Mouse (Mus musculus) embryonic facial prominence, embryonic 11.5 days (tissue): Measurements from ENCODE around the gene Cnr2. TPM values are rescaled to one million over a fixed set of nuclear protein-coding genes. Genes with fewer than 3 reads are reported as not detected.

ENCODE experiments used
- ATAC-seq: fragments of 200-750 bp; cut with Nextera tagmentation; replicated peaks from 2 replicates; pipeline ENCODE4 v1.8.0; 2017; ENCODE audit warnings: low read depth; ENCODE audit not compliant: insufficient number of reproducible peaks, low FRiP score, low TSS enrichment
- DNase-seq: peaks from one replicate; pipeline ENCODE4 v3.0.0-alpha.2; 2015; ENCODE audit warnings: low spot score
- H3K27ac ChIP-seq: fragments of 300-500 bp; sonication (generic); replicated peaks from 2 replicates; pipeline ENCODE4 v1.5.1; 2014; ENCODE audit warnings: mild to moderate bottlenecking, low read depth, low read length, control low read depth
- H3K27me3 ChIP-seq: fragments of 300-500 bp; sonication (generic); 2 replicates; pipeline ENCODE4 v1.6.1; 2014; ENCODE audit warnings: mild to moderate bottlenecking, low read length, moderate library complexity, mixed read lengths; ENCODE audit not compliant: control insufficient read depth, insufficient read depth
- H3K36me3 ChIP-seq: fragments of 300-500 bp; sonication (generic); replicated peaks from 2 replicates; pipeline ENCODE4 v1.6.1; 2014; ENCODE audit warnings: low read depth, mild to moderate bottlenecking, low read length, moderate library complexity, mixed read lengths; ENCODE audit not compliant: control insufficient read depth, insufficient read depth
- H3K4me1 ChIP-seq: fragments of 300-500 bp; sonication (generic); 2 replicates; pipeline ENCODE4 v1.6.1; 2014; ENCODE audit warnings: low read length, mixed read lengths; ENCODE audit not compliant: control insufficient read depth, insufficient read depth
- H3K4me2 ChIP-seq: fragments of 300-500 bp; sonication (generic); 2 replicates; pipeline ENCODE4 v1.6.1; 2014; ENCODE audit warnings: low read depth, mild to moderate bottlenecking, control low read depth, low read length, moderate library complexity
- H3K4me3 ChIP-seq: fragments of 300-500 bp; sonication (generic); 2 replicates; pipeline ENCODE4 v1.5.1; 2014; ENCODE audit warnings: low read depth, low read length, control low read depth
- H3K9ac ChIP-seq: fragments of 300-500 bp; sonication (generic); replicated peaks from 2 replicates; pipeline ENCODE4 v1.6.1; 2014; ENCODE audit warnings: mild to moderate bottlenecking, control low read depth, low read length
- H3K9me3 ChIP-seq: fragments of 300-500 bp; sonication (generic); replicated peaks from 2 replicates; pipeline ENCODE4 v1.6.1; 2016; ENCODE audit warnings: mild to moderate bottlenecking, low read length, inconsistent platforms, mixed read lengths; ENCODE audit not compliant: control insufficient read depth
- WGBS: fragments of 180-500 bp; shearing (Covaris S2); extraction: QIAGEN DNeasy Blood & Tissue Kit; methylation state at CpG from one replicate; pipeline ENCODE4 v1.1.7; 2014; 5-methylcytosine and 5-hydroxymethylcytosine counted together
- polyA plus RNA-seq: library from polyadenylated mRNA; unstranded; fragments of >200 nt; fragmentation: Nextera tagmentation; extraction: Ambion mirVana; gene quantifications from 2 replicates; pipeline ENCODE4 v1.2.1, GENCODE M21; 2014

The Cnr2 gene
- polyA plus RNA-seq, 1 experiment from 2014 or later = 0.43 TPM

DNA sequence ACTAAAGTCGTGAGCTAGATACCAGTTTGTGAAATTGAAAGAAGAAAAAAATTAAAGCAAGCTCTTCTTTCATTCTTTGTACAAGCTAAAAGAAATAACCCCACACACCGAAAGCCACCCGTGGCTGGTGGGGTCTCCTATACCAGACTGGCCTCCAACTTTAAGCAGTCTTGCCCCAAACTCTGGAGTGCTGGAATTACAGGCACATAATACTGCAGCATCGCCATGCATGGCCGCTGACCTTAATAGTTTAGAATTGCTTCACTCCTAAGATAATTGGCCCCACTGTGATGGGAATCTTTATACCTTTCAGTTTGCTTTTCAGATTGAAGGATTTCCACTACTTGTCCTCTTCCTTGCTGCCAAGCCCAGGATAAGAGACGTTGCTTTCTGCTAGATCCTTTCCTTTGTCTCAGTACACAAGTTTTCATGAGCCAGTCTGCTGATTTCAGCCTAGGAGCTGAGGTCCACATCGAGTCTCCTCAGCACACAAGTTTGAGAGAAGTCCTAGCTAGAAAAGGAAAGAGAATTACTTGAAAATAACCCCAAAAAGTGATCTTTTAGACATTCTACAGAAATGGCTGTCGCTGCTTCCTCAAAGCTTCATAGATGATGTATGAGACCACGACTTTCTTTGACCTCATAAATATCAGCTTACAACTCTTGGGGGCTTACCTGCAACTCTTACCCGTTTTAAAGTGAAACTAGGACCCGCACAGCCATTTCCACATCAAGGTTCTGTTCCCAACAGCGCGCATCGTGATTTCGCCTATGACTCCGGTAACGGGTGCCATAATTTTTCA is 22.4 kb upstream of the Cnr2 start:
- H3K27me3 ChIP-seq = no peaks in the 10 kb centered on the region
- peaks cover 2% of the 10 kb centered on the region; the same call in 1 of the 2 replicates for H3K36me3 ChIP-seq
- DNase-seq = no peak
- peak overlapping the region; percentile 99 for H3K27ac ChIP-seq
- 11% methylated on average over 17 of the region's 17 CpGs for WGBS
- H3K9ac ChIP-seq = peak overlapping the region; percentile 98
- peak overlapping the region; percentile 52 for H3K4me2 ChIP-seq
- no peaks in the 10 kb centered on the region for H3K9me3 ChIP-seq
- H3K4me3 ChIP-seq = peak overlapping the region; percentile 80
- H3K4me1 ChIP-seq = no peaks in the 10 kb centered on the region; the same call in 1 of the 2 replicates
- ATAC-seq = no peak

DNA sequence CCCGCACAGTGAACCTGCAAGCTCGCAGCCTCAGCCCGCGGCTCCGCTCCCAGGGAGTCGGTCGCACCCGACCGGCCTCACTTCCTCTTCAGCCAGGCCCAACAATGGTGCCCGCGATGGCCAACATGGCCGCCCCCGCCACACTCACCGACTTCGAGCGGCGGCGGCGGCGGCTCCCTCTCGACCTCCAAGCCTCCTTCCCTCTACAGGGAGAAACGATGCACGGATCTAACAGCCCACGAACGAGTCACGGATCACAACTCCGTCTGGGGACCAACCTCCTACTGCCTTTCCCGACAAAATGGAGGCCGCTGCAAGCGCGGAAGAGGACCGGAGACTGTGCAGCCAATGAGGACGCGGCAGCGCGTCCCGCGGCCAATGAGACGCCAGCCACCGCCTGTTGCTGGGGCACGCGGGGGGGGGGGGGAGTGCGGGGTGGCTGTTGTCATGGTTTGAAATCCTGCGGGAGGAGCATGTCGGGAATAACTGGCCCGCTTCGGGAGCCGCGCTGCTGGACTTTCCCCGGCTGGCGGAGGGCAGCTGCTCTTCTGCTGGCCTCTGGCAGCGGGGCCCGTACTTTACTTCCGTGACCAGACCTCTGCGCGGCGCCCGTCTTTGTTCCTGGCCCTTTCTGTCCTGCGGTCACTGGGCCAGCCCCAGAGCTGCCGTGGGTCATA is 21.5 kb upstream of the Cnr2 start, which contains the start of gene Pnrc2:
Gene Pnrc2, minus strand, starts transcription at position 325 of the 677 bp plus-strand sequence.
- Histone ChIP-seq H3K4me3 (peak within 1 kb of the TSS; percentile 80), H3K4me2 (peak within 1 kb of the TSS; percentile 52), H3K9ac (peak within 1 kb of the TSS; percentile 98), H3K9me3 (no peaks in the 10 kb centered on the region), H3K27ac (peak within 1 kb of the TSS; percentile 99), H3K27me3 (no peaks in the 10 kb centered on the region), H3K4me1 (no peaks in the 10 kb centered on the region; the same call in 1 of the 2 replicates), H3K36me3 (peaks cover 2% of the 10 kb centered on the region; the same call in 1 of the 2 replicates)
- WGBS = under 1% methylated on average over 52 of the region's 60 CpGs
- DNase-seq (peak; percentile 94), ATAC-seq (peak; percentile 90)

DNA sequence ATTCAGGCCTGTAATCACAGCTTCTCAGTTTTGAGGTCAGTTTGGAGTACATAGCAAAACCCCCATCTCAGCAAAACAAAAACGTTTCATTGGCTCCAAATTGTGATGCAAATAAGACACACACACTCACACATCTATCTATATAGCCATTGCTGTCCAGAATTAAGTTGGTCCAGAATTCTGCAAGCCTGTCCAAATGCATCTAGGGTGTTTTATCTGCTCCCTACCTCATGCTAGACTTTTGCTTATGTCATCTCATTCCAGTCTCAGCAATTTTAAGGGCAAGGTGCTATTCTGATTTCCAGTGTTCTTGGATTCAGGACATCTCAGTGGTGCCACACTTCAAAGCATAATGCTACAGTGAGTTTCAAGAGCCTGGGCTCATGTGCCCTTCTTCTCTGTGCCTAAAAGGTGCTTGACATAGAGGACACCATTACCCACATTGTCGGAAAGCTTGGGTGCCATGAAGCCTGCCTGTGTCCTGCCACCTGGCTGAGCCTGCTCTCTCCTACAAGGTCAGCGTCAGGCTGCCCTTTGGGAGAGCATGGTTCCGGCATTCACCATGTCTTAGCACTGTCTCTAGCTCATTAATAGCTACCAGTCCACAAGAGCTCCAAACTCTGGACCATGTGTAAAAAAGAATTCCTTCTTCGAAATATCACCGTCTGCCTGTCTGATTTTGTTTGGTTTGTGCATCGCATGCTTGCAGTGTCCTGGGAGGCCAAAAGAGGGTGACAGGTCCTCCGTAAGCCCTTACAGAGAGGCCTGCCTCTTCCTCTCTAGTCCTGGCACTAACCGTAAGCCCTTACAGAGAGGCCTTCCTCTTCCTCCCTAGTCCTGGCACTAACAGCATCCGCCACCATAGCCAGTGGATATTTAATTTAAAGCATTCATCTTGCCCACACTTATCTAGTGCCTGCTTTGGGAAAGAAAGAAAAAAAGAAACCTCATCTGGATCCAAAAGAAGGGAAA is 20.3 kb upstream of the Cnr2 start:
- Histone ChIP-seq H3K27ac (peak overlapping the region; percentile 99; the same call in 1 of the 2 replicates), H3K4me1 (no peaks in the 10 kb centered on the region; the same call in 1 of the 2 replicates), H3K36me3 (peaks cover 2% of the 10 kb centered on the region; the same call in 1 of the 2 replicates), H3K9ac (no peak overlapping the region), H3K4me2 (0 out of 2 replicates have a peak overlapping the region, but pooled peaks have one; percentile 1), H3K4me3 (no peak overlapping the region), H3K27me3 (no peaks in the 10 kb centered on the region), H3K9me3 (no peaks in the 10 kb centered on the region)
- no peak for ATAC-seq
- 80% methylated on average over 10 of the region's 10 CpGs for WGBS
- DNase-seq = no peak

DNA sequence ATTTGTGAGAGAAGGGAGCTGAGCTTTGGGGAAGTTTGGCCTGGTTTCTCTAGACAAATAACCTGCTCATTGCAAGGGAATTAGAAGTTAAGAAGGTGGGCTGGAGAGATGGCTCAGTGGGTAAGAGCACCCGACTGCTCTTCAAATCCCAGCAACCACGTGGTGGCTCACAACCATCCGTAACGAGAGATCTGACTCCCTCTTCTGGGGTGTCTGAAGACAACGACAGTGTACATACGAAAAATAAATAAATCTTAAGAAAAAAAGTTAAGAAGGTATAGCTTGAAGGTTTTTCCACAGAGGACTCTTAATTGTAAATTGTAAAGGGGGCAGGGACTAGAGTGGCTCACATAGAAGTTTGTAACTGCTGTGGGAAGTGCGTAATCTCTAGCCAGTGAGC is 19.6 kb upstream of the Cnr2 start:
- Histone ChIP-seq H3K4me2 (no peak overlapping the region), H3K27ac (peak overlapping the region; percentile 1; the same call in 1 of the 2 replicates), H3K36me3 (peaks cover 2% of the 10 kb centered on the region; the same call in 1 of the 2 replicates), H3K4me1 (no peaks in the 10 kb centered on the region; the same call in 1 of the 2 replicates), H3K9me3 (no peaks in the 10 kb centered on the region), H3K4me3 (no peak overlapping the region), H3K9ac (no peak overlapping the region), H3K27me3 (no peaks in the 10 kb centered on the region)
- WGBS = 33% methylated on average over 7 of the region's 7 CpGs
- no peak for ATAC-seq
- DNase-seq = no peak

DNA sequence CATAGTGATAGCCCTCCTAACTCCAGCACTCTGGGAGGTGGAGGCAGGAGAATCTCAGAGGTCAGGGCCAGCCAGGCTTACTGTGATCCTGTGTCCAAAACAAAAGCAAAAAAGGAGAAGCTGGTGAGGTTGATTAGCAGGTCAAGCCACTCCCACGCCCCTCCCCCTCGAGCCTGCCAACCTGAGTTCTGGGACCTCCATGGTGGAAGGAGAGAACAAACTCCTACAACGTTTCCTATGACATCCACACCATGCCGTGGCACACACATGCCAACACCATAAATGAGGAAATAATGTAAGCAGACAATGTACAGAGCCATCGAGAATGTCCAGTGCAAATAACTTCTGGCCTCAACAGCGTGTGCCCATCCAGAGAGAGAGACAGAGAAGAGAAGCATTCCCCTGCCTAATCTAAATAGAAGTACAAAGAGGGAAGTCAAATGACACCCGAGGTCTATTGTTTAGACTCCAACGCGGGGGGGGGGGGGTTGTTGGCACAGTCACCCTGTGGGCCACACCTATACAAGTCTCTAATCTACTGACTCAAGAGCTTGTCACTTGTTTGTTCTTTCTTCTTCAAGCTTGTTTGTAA is 19.1 kb upstream of the Cnr2 start:
- DNase-seq = peak; percentile 57
- H3K9me3 ChIP-seq = no peaks in the 10 kb centered on the region
- peak overlapping the region; percentile 3; the same call in 1 of the 2 replicates for H3K4me2 ChIP-seq
- peaks cover 2% of the 10 kb centered on the region; the same call in 1 of the 2 replicates for H3K36me3 ChIP-seq
- no peaks in the 10 kb centered on the region; the same call in 1 of the 2 replicates for H3K4me1 ChIP-seq
- no peak overlapping the region; the same call in 1 of the 2 replicates for H3K9ac ChIP-seq
- no peak for ATAC-seq
- no peaks in the 10 kb centered on the region for H3K27me3 ChIP-seq
- peak overlapping the region; percentile 1 for H3K27ac ChIP-seq
- H3K4me3 ChIP-seq = no peak overlapping the region
- 6% methylated on average over 9 of the region's 9 CpGs for WGBS

DNA sequence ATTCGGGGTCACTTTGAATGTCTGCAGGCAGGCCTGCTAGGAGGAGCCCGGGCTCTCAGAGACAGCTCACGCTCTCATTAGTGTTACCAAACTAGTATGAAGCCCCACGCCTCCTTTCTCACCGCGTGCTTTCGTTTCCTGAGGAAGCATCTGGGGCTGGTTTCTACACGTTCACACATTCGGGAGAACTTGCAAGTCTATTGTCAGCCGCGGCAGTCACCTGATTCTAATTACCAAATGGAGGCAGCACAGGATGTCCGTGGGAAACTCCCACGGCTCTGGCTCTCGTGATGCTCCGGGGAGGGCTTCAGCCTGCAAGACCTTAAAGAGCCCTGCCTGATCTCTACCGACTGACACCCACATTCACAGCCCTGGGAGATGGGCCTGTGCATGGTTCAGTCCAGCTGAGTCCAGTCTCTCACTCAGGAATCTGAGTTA is 18.6 kb upstream of the Cnr2 start:
- Histone ChIP-seq H3K4me3 (no peak overlapping the region), H3K36me3 (peaks cover 2% of the 10 kb centered on the region; the same call in 1 of the 2 replicates), H3K9me3 (no peaks in the 10 kb centered on the region), H3K4me1 (no peaks in the 10 kb centered on the region; the same call in 1 of the 2 replicates), H3K9ac (peak overlapping the region; percentile 41), H3K27me3 (no peaks in the 10 kb centered on the region), H3K4me2 (peak overlapping the region; percentile 3; the same call in 1 of the 2 replicates), H3K27ac (no peak overlapping the region; the same call in 1 of the 2 replicates)
- ATAC-seq = no peak
- 2% methylated on average over 16 of the region's 16 CpGs for WGBS
- DNase-seq = peak; percentile 79

DNA sequence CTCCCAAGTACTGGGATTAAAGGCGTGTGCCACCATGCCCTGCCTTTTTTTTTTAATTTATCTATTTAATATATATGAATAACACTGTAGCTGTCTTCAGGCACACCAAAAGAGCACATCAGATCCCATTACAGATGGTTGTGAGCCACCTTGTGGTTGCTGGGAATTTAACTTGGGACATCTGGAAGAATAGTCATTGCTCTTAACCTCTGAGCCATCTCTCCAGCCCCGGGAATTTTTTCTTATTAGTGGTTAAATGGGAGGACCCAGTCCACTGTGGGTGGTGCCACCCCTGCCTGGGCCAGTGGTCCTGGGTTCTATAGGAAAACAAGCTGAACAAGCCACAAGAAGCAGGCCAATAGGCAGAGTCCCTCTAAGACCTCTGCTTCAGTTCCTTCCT is 17.5 kb upstream of the Cnr2 start:
- WGBS = 69% methylated on average over 2 of the region's 2 CpGs
- no peak overlapping the region for H3K27ac ChIP-seq
- ATAC-seq (no peak), DNase-seq (no peak)
- no peaks in the 10 kb centered on the region for H3K36me3 ChIP-seq
- no peaks in the 10 kb centered on the region; the same call in 1 of the 2 replicates for H3K4me1 ChIP-seq
- H3K4me3 ChIP-seq = no peak overlapping the region
- no peak overlapping the region for H3K9ac ChIP-seq
- H3K4me2 ChIP-seq = no peak overlapping the region
- H3K9me3 ChIP-seq = no peaks in the 10 kb centered on the region
- no peaks in the 10 kb centered on the region for H3K27me3 ChIP-seq
